Mouse (Mus musculus): ENCODE data around the gene Ctxn1.

The Ctxn1 gene

GRCm38 (mm10) chr8:4216296-4216695, 42.8 kb downstream of the Ctxn1 start:
- in situ Hi-C loops (cut with MboI, MseI): no loop called here

DNA sequence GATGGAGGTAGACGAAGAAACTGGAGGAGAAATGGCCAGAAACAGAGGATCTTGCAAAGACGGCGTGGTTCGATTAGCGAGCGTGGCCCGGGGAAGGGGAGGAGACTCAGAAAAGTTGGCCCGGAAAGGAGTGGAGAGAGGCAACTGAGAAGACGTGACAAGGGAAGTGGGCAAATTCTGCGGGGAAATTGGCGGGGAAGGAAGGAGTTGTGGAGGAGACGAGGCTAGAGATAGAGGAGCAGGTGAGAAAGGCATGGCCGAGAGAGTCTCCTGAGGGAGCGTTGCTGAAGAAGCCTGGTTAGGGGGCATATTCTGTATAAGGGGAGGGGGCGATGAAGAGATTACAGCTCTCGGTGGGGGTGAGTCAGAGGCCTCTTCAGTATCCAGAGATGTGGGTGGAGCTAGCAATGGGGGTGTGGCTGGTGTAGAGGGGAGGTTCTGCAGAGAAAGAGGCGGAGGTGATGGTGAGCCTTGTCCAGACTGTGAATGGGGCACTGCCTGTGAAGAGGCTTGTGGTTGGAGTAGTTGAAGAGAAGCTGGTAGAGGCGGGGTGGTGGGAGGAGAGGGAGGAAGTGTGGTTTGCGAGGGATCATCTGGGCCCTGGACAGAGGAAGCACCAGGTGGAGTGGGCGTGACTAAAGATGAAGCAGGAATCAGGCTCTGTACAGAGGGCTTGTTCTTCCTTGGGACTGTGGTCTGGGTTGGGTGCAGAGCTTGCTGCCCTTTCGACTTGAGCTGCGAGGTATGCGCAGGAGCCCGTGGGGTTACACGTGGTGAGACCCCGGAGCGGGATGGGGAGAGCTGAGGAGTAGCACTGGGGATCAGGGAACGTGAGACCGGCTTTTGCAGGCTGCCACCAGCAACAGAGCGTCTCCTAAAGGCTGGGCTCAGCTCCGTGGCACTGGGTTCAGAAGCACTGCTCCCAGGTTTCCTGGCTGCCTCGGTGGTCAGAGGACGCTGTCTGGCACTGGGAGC, 44.8 kb downstream of the Ctxn1 start:
- in situ Hi-C loops (cut with MboI, MseI): no loop called here

DNA sequence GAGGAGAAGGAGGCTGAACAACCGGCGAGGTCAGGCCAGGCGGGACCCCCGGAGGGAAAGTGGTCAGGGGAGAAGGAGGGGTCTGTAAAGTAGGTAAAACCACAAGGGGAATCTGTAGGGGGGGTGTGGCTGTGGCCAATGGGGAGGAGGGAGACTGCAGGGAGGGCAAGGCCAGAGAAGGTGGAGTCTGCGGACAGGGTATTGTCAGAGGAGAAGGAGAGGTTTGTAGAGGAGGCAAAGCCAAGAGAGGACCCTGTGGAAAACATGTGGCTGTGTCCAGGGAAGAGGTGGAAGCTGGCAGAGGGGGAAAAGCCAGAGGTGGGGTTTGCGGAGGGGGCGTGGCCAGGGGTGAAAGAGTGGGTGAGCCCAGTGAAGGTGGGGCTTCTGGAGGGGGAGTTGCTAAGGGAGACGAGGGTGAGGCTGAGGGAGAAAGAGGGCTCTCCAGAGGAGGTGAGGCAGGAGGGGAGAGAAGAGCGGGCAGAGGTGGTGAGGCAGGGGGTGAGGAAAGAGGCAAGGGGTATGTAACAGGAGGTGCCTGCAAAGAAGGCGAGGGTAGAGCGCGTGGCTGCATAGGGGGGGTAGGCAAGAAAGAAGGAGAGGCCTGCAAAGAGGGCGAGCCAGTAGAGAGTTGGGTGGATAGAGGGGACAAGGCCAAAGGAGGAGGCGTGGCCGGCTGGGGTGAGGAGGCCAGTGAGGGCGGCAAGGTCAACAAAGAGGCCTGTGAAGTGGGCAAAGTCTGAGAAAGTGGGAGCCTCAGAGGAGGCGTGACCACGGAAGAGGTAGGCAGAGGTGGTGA, 45.7 kb downstream of the Ctxn1 start:
- in situ Hi-C loops (cut with MboI, MseI): no loop called here

GRCm38 (mm10) chr8:4212809-4213209, 46.3 kb downstream of the Ctxn1 start:
- in situ Hi-C loops (cut with MboI, MseI): no loop called here

GRCm38 (mm10) chr8:4211097-4211496, 48.0 kb downstream of the Ctxn1 start:
- in situ Hi-C loops (cut with MboI, MseI): no loop called here

All from T-helper 17 cell (primary cell).